Mouse (Mus musculus): ENCODE measurements at regions not wholly inside any gene's neighbourhood (a gene's known extent, or its start where the extent isn't known, plus 50 kb on each side); places are given as distances from the start of the nearest gene placed in this dataset.
A peak's percentile ranks its signal among the peaks of the same experiment; 100 is the strongest.

DNA sequence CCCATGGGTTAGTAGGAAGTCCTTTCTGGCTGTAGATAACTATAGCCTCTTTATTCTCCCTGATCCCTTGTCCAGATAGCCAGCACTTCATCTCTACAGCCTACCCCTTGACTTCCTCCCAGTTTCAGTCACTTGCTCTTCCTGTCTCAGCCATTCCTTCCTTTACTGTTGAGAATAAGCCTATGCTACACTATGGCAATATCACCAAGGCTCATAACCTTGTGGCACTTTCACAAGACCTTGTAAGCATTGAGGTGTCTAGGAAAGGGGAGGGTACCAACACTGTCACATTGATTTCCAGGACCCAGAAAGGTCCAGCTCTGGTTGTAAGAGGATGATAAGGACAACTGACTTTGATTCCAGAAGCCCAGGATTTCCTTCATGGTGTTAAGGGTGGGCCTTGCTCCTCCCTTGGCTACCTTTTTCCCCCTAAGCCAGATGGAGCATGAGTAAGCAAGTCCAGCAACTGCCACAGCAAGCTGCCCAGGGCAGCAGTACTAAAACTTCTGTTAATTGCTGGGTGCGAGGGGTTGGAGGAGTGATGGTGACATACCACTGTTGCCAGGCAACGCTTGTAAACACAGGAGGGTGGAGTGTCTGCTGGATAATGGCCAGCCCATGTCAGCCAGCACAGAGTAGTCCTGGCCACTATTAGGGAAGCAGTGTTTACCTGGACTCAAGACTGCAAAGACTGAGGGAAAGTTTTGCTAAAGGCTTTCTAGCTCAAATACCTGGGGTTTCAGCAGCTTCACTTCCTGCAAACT is 75.7 kb downstream of the Ankrd16 start:
- peak; percentile 19 for DNase-seq (ENCODE audit: low read depth, low spot score)
- H3K9me3 ChIP-seq (replicated peaks; ENCODE audit: insufficient read depth, low read length) = no peaks in the 10 kb centered on the region
- H3K9ac ChIP-seq (ENCODE audit: control insufficient read depth, low read depth, low read length, poor library complexity, severe bottlenecking) = no peak overlapping the region
- H3K4me1 ChIP-seq (ENCODE audit: control insufficient read depth in 1 of 2, insufficient read depth in 2 of 2, low read length in 2 of 2) = no peaks in the 10 kb centered on the region
- H3K36me3 ChIP-seq (ENCODE audit: control insufficient read depth in 1 of 2, insufficient read depth in 2 of 2, low read length in 2 of 2) = no peaks in the 10 kb centered on the region
- no peaks in the 10 kb centered on the region for H3K27me3 ChIP-seq (ENCODE audit: control insufficient read depth in 1 of 2, insufficient read depth in 2 of 2, low read length in 2 of 2)
- H3K4me3 ChIP-seq (ENCODE audit: control insufficient read depth in 1 of 2, insufficient read depth in 1 of 2, low read depth in 2 of 2, low read length in 2 of 2) = no peak overlapping the region
- TF ChIP-seq CTCF (IDR thresholded peaks at IDR 0.05 in 2 of 3, conservative IDR thresholded peaks at IDR 0.05 in 1 of 3; ENCODE audit: control insufficient read depth in 1 of 3, insufficient read depth in 1 of 3, low read depth in 2 of 3, low read length in 3 of 3, poor library complexity in 1 of 3, severe bottlenecking in 1 of 3) (no peak), TCF12 (IDR thresholded peaks at IDR 0.05; ENCODE audit: low read depth, low read length) (no peak), MAX (IDR thresholded peaks at IDR 0.05; ENCODE audit: low read length) (no peak), TBP (IDR thresholded peaks at IDR 0.05; ENCODE audit: low read depth, low read length) (no peak), CHD1 (IDR thresholded peaks at IDR 0.05; ENCODE audit: low read depth, low read length) (no peak), GATA1 (IDR thresholded peaks at IDR 0.05; ENCODE audit: low read depth, low read length) (no peak), JUND (IDR thresholded peaks at IDR 0.05; ENCODE audit: low read depth, low read length) (no peak), POLR2AphosphoS2 (IDR thresholded peaks at IDR 0.05; ENCODE audit: low read length) (no peak)
- H3K79me2 ChIP-seq (ENCODE audit: control insufficient read depth, insufficient read depth, low read length, poor library complexity) = no peaks in the 10 kb centered on the region
- H3K27ac ChIP-seq (ENCODE audit: control insufficient read depth, low read depth, low read length) = no peak overlapping the region

GRCm38 (mm10) chr2:11869983-11870382 is 92.3 kb downstream of the Ankrd16 start:
- no peak for DNase-seq (ENCODE audit: low read depth, low spot score)
- H3K79me2 ChIP-seq (ENCODE audit: control insufficient read depth, insufficient read depth, low read length, poor library complexity) = no peaks in the 10 kb centered on the region
- H3K9ac ChIP-seq (ENCODE audit: control insufficient read depth, low read depth, low read length, poor library complexity, severe bottlenecking) = no peak overlapping the region
- no peak overlapping the region for H3K27ac ChIP-seq (ENCODE audit: control insufficient read depth, low read depth, low read length)
- H3K9me3 ChIP-seq (replicated peaks; ENCODE audit: insufficient read depth, low read length) = no peaks in the 10 kb centered on the region
- H3K36me3 ChIP-seq (ENCODE audit: control insufficient read depth in 1 of 2, insufficient read depth in 2 of 2, low read length in 2 of 2) = no peaks in the 10 kb centered on the region
- no peaks in the 10 kb centered on the region for H3K4me1 ChIP-seq (ENCODE audit: control insufficient read depth in 1 of 2, insufficient read depth in 2 of 2, low read length in 2 of 2)
- TF ChIP-seq RAD21 (IDR thresholded peaks at IDR 0.05; ENCODE audit: low read depth, low read length) (peak; percentile 20), MAX (IDR thresholded peaks at IDR 0.05; ENCODE audit: low read length) (no peak), CTCF (IDR thresholded peaks at IDR 0.05 in 2 of 3, conservative IDR thresholded peaks at IDR 0.05 in 1 of 3; ENCODE audit: control insufficient read depth in 1 of 3, insufficient read depth in 1 of 3, low read depth in 2 of 3, low read length in 3 of 3, poor library complexity in 1 of 3, severe bottlenecking in 1 of 3) (peak in 1 of 3 experiments; percentile 19; a peak in 1 of 6 replicates), SMC3 (IDR thresholded peaks at IDR 0.05; ENCODE audit: low read depth, low read length) (peak; percentile 9; the same call in 1 of the 2 replicates), UBTF (IDR thresholded peaks at IDR 0.05; ENCODE audit: borderline replicate concordance, insufficient read depth, low read depth, low read length) (no peak)
- H3K4me3 ChIP-seq (ENCODE audit: control insufficient read depth in 1 of 2, insufficient read depth in 1 of 2, low read depth in 2 of 2, low read length in 2 of 2) = no peak overlapping the region
- no peaks in the 10 kb centered on the region; a peak in 1 of 4 replicates for H3K27me3 ChIP-seq (ENCODE audit: control insufficient read depth in 1 of 2, insufficient read depth in 2 of 2, low read length in 2 of 2)

GRCm38 (mm10) chr2:11880005-11880404 is 102.3 kb downstream of the Ankrd16 start:
- no peak for DNase-seq (ENCODE audit: low read depth, low spot score)
- Histone ChIP-seq H3K27me3 (ENCODE audit: control insufficient read depth in 1 of 2, insufficient read depth in 2 of 2, low read length in 2 of 2) (no peaks in the 10 kb centered on the region), H3K9me3 (replicated peaks; ENCODE audit: insufficient read depth, low read length) (no peaks in the 10 kb centered on the region), H3K9ac (ENCODE audit: control insufficient read depth, low read depth, low read length, poor library complexity, severe bottlenecking) (no peak overlapping the region), H3K4me1 (ENCODE audit: control insufficient read depth in 1 of 2, insufficient read depth in 2 of 2, low read length in 2 of 2) (no peaks in the 10 kb centered on the region), H3K27ac (ENCODE audit: control insufficient read depth, low read depth, low read length) (no peak overlapping the region), H3K36me3 (ENCODE audit: control insufficient read depth in 1 of 2, insufficient read depth in 2 of 2, low read length in 2 of 2) (no peaks in the 10 kb centered on the region), H3K79me2 (ENCODE audit: control insufficient read depth, insufficient read depth, low read length, poor library complexity) (no peaks in the 10 kb centered on the region), H3K4me3 (ENCODE audit: control insufficient read depth in 1 of 2, insufficient read depth in 1 of 2, low read depth in 2 of 2, low read length in 2 of 2) (no peak overlapping the region)
- TF ChIP-seq TBP (IDR thresholded peaks at IDR 0.05; ENCODE audit: low read depth, low read length) (no peak), USF1 (IDR thresholded peaks at IDR 0.05; ENCODE audit: low read depth, low read length) (no peak), BHLHE40 (IDR thresholded peaks at IDR 0.05; ENCODE audit: borderline replicate concordance, low read depth, low read length) (no peak), ELF1 (IDR thresholded peaks at IDR 0.05; ENCODE audit: low read depth, low read length) (no peak), TCF12 (IDR thresholded peaks at IDR 0.05; ENCODE audit: low read depth, low read length) (no peak), POLR2AphosphoS2 (IDR thresholded peaks at IDR 0.05; ENCODE audit: low read length) (no peak), CHD2 (IDR thresholded peaks at IDR 0.05; ENCODE audit: low read length) (no peak), E2F4 (IDR thresholded peaks at IDR 0.05; ENCODE audit: borderline replicate concordance, low read depth, low read length) (no peak), JUND (IDR thresholded peaks at IDR 0.05; ENCODE audit: low read depth, low read length) (no peak), ETS1 (IDR thresholded peaks at IDR 0.05; ENCODE audit: low read depth, low read length) (no peak), CHD1 (IDR thresholded peaks at IDR 0.05; ENCODE audit: low read depth, low read length) (no peak), UBTF (IDR thresholded peaks at IDR 0.05; ENCODE audit: borderline replicate concordance, insufficient read depth, low read depth, low read length) (no peak), POLR2A (IDR thresholded peaks at IDR 0.05; ENCODE audit: control insufficient read depth in 1 of 2, insufficient read depth in 1 of 2, low read depth in 1 of 2, low read length in 2 of 2, poor library complexity in 1 of 2) (no peak), KAT2A (conservative IDR thresholded peaks at IDR 0.05; ENCODE audit: low read depth, low read length) (no peak), SIN3A (IDR thresholded peaks at IDR 0.05; ENCODE audit: low read length) (no peak)
